Mouse (Mus musculus) macrophage (primary cell): ENCODE results near the gene Kansl1. TPM values are rescaled to one million over a fixed set of nuclear protein-coding genes. Genes with fewer than 3 reads are reported as not detected.

ENCODE experiments used
- H3K27ac ChIP-seq: fragments of 350-480 bp; formaldehyde crosslinking; 2 replicates; pipeline ENCODE4 v1.9.0; 2021
- H3K36me3 ChIP-seq: fragments of 350-480 bp; formaldehyde crosslinking; 2 replicates; pipeline ENCODE4 v1.9.0; 2021; ENCODE audit errors: inconsistent target
- H3K4me3 ChIP-seq: fragments of 350-480 bp; formaldehyde crosslinking; 2 replicates; pipeline ENCODE4 v1.9.0; 2021; ENCODE audit errors: inconsistent target
- H3K79me2 ChIP-seq: fragments of 350-480 bp; formaldehyde crosslinking; 2 replicates; pipeline ENCODE4 v1.9.0; 2021; ENCODE audit errors: inconsistent target
- WGBS: methylation state at CpG from one replicate; pipeline ENCODE4 v1.1.7; 2026; ENCODE audit warnings: inconsistent platforms; ENCODE audit not compliant: missing documents; 5-methylcytosine and 5-hydroxymethylcytosine counted together
- polyA plus RNA-seq: library from polyadenylated mRNA; stranded (reverse); fragments of 250-400 nt; gene quantifications from 3 replicates; pipeline ENCODE4 v1.2.4, GENCODE M21; 2018; ENCODE audit warnings: inconsistent platforms

Gene Kansl1
- polyA plus RNA-seq, 1 experiment from 2014 or later: 39.2 TPM

- H3K79me2 ChIP-seq: no peaks in the 10 kb centered on the region
- 74% methylated on average over 6 of the region's 6 CpGs for WGBS
- no peak overlapping the region for H3K27ac ChIP-seq
Measured at GRCm38 (mm10) chr11:104295656-104296055, 173.0 kb downstream of the Kansl1 start.

GRCm38 (mm10) chr11:104295145-104295544, 173.5 kb downstream of the Kansl1 start:
- no peaks in the 10 kb centered on the region for H3K79me2 ChIP-seq
- WGBS: 71% methylated on average over 5 of the region's 5 CpGs
- no peak overlapping the region for H3K4me3 ChIP-seq
- no peaks in the 10 kb centered on the region for H3K36me3 ChIP-seq
- no peak overlapping the region for H3K27ac ChIP-seq

More at GRCm38 (mm10) chr11:104295656-104296055, 173.0 kb downstream of the Kansl1 start:
- no peak overlapping the region for H3K4me3 ChIP-seq
- H3K36me3 ChIP-seq: no peaks in the 10 kb centered on the region

DNA sequence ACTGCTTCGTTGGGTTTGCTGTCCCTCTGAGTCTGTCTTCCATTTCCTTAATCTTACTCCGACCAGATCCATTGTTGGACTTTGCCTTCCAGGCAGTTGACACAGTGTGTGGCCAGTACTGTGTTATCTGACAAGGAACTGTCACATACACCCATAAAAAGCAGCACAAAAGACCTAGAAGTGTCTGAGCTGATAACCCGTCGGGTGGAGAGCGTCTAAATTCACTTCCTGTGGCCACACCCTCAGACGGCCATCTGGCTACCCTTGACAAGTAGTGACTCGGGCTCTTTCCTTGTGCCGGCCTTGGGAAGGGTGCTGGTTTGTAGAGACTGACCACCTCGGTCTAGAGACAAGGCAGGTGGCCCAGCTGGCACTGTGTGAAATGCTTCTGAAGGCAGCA, 175.4 kb downstream of the Kansl1 start:
- WGBS: 76% methylated on average over 9 of the region's 9 CpGs
- Histone ChIP-seq H3K36me3 (no peaks in the 10 kb centered on the region), H3K4me3 (no peak overlapping the region)

DNA sequence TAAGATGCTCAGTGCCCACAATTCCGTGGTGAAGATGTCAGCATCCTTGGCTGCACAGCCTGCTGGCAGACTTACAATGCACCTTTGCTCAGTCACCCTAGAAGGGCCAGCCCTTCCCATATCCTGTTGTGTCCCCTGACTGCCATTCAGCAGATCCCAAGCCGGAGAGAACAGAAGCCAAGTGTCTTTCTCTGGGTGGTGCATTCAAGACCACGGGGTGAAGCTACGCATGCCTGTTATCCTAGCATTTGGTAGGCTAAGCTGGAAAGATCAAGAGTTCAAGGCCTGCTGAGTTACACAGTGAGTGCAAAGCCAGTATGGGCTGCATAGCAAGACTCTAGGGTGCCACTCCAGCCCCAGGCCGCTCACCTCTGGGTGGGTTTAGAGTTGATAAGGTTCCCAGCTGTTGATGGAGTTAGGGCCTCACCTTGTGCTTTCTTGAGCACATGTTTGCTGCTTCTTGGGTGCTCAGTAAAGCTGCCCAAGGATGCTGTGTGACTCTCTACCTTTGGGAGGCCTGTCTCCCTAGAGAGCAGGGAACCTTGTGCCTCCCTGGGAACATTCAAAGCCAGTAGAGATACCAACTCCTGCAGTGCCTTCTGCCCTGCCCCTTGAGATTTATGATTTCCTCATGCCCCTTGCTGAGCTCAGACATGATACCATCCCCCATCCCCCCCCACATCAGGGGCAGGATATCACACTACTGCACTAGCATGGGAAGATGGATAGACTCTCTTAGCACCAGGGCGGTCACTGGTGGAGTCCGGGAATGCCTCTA, 176.0 kb downstream of the Kansl1 start:
- no peak overlapping the region for H3K27ac ChIP-seq
- H3K4me3 ChIP-seq: no peak overlapping the region
- no peaks in the 10 kb centered on the region for H3K79me2 ChIP-seq
- H3K36me3 ChIP-seq: no peaks in the 10 kb centered on the region
- WGBS: 93% methylated on average over 7 of the region's 7 CpGs

More for the DNA sequence above, 175.4 kb downstream of the Kansl1 start:
- H3K27ac ChIP-seq: no peak overlapping the region
- no peaks in the 10 kb centered on the region for H3K79me2 ChIP-seq

- no peaks in the 10 kb centered on the region for H3K79me2 ChIP-seq
- H3K36me3 ChIP-seq: no peaks in the 10 kb centered on the region
- no peak overlapping the region for H3K4me3 ChIP-seq
- no peak overlapping the region for H3K27ac ChIP-seq
- WGBS: 37% methylated on average over 13 of the region's 13 CpGs
Measured at GRCm38 (mm10) chr11:104289199-104290031, 179.2 kb downstream of the Kansl1 start.

DNA sequence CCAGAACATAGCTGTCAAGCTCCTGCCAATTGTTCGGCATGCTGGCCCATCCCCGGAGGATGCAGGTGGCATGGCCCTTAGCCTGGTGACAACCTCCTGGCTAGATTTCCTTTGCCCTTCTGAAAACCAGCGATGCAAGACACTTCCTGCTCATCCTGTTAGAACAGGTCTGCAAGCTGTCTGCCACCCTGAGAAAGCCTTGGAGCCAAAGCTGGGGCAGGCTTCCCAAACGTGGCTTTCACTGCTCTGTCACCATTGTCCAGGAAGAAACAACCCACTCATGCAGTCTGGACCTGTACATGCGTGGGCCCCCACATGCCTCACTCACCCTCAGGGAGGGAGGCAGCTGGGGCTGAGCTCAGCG, 179.8 kb downstream of the Kansl1 start:
- H3K4me3 ChIP-seq: no peak overlapping the region
- H3K36me3 ChIP-seq: no peaks in the 10 kb centered on the region
- H3K27ac ChIP-seq: no peak overlapping the region
- no peaks in the 10 kb centered on the region for H3K79me2 ChIP-seq
- WGBS: 68% methylated on average over 6 of the region's 6 CpGs

DNA sequence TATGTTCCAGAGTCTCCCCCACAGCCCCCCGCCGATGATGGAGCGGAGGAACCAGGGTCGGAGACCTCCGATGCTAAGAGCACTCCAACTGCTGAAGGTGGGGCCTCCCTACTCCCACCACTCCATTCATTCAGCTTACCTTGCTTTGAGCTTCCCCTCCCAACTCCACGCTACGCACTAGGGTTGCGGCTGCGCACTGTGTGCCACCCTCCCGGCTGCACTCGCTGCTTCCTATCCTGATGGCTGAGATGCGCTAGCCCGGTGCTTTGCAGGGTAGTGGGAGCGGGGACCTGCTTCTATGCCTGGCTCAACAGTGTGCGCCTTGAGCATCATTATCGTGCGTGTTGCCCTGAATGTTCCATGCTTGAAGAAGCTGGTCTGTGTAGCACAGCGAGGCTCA, 181.5 kb downstream of the Kansl1 start:
- WGBS: 96% methylated on average over 18 of the region's 18 CpGs
- no peak overlapping the region for H3K4me3 ChIP-seq
- H3K36me3 ChIP-seq: no peaks in the 10 kb centered on the region
- H3K27ac ChIP-seq: no peak overlapping the region
- no peaks in the 10 kb centered on the region for H3K79me2 ChIP-seq

Other genes with a start within 250 kb of the Kansl1 start
- gene Mapt, start 237.5 kb downstream of the Kansl1 start, polyA plus RNA-seq: not detected in 3 replicates
- 18.2 to 24.2 TPM (median 19.9 TPM) in 3 replicates for gene Cdc27, start 81.8 kb upstream of the Kansl1 start, polyA plus RNA-seq
- gene Myl4, start 81.8 kb upstream of the Kansl1 start, polyA plus RNA-seq: not detected in 3 replicates
- 5.8 to 15.4 TPM (median 7.0 TPM) in 3 replicates for gene Itgb3, start 139.1 kb upstream of the Kansl1 start, polyA plus RNA-seq
- not detected in 3 replicates for gene Gm11639, start 216.8 kb upstream of the Kansl1 start, polyA plus RNA-seq